Mouse (Mus musculus): ENCODE measurements at regions not wholly inside any gene's neighbourhood (a gene's known extent, or its start where the extent isn't known, plus 50 kb on each side); places are given as distances from the start of the nearest gene placed in this dataset.

DNA sequence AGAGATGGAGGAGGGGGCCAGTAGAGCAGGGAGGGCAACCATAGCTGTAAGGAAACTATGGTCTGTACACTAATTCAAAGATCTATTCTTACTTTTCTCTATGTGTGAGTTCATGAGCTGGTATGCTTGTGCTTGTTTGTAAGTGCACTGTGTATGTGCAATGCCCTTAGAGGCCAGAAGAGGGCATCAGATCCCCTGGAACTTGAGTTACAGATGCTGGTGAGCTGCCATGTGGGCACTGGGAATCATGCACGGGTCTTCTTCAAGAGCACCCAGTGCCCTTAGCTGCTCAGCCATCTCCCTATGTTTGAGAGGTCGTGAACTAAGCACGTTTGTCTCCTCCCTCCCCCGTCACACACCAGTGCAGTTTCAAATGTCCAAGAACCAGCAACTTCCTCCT is 68.9 kb downstream of the Tbx3 start:
- H3K9me3 ChIP-seq = no peaks in the 10 kb centered on the region
- H3K27ac ChIP-seq (replicated peaks) = no peak overlapping the region
- H3K4me1 ChIP-seq = no peaks in the 10 kb centered on the region; the same call in 1 of the 2 replicates
- H3K9ac ChIP-seq = no peak overlapping the region
- 65% methylated on average over 4 of the region's 4 CpGs for WGBS
- no peak overlapping the region for H3K4me2 ChIP-seq
- ATAC-seq (ENCODE audit: extremely low read depth, insufficient number of reproducible peaks, low FRiP score, low TSS enrichment) = no peak
- no peak overlapping the region for H3K4me3 ChIP-seq
- peaks cover 20% of the 10 kb centered on the region for H3K27me3 ChIP-seq (replicated peaks)
- no peaks in the 10 kb centered on the region for H3K36me3 ChIP-seq

DNA sequence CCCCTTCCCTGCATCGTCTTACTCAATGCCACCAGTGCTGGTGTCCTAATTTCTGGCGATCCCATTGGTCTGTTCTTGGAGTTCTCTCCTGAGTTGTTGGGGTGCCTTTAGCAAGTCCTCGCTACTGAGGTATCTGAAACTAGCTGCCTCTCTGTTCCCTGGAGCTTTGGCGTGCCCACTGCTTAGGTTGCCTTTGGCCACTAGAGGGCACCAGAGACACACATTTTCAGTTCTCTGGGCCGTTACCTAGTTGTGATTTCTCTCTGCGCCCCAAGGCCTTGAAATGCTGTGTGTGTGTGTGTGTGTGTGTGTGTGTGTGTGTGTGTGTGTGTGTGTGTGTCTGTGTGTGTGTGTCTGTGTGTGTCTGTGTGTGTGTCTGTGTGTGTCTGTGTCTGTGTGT is 70.6 kb downstream of the Tbx3 start:
- no peak for ATAC-seq (ENCODE audit: extremely low read depth, insufficient number of reproducible peaks, low FRiP score, low TSS enrichment)
- H3K9me3 ChIP-seq = no peaks in the 10 kb centered on the region
- 4% methylated on average over 6 of the region's 6 CpGs for WGBS
- peak overlapping the region; percentile 68 for H3K9ac ChIP-seq
- peak overlapping the region; percentile 50 for H3K4me2 ChIP-seq
- H3K4me3 ChIP-seq = no peak overlapping the region
- H3K27me3 ChIP-seq (replicated peaks) = peaks cover 22% of the 10 kb centered on the region
- no peak overlapping the region for H3K27ac ChIP-seq (replicated peaks)
- no peaks in the 10 kb centered on the region; the same call in 1 of the 2 replicates for H3K4me1 ChIP-seq
- H3K36me3 ChIP-seq = no peaks in the 10 kb centered on the region

DNA sequence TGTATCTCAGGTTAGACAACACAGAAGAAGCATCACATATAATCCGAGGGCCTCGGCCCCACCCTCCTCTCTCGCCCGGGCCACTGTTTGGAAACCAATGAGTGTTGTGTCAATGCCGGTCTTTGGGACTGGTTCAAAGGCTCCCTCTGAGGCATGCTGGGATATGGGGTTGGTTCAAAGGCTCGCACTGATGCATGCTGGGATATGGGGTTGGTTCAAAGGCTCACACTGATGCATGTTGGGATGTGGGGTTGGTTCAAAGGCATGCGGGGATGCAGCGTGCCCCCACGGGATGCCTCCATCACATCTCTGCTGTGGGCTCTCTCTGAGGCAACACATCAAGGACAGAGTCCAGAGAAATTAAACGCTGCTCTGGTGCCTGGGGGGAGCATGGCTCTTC is 73.3 kb downstream of the Tbx3 start:
- Histone ChIP-seq H3K36me3 (no peaks in the 10 kb centered on the region), H3K4me2 (no peak overlapping the region), H3K4me3 (no peak overlapping the region), H3K9me3 (no peaks in the 10 kb centered on the region), H3K27me3 (replicated peaks) (peaks cover 42% of the 10 kb centered on the region), H3K9ac (no peak overlapping the region), H3K4me1 (peaks cover 7% of the 10 kb centered on the region), H3K27ac (replicated peaks) (no peak overlapping the region)
- ATAC-seq (ENCODE audit: extremely low read depth, insufficient number of reproducible peaks, low FRiP score, low TSS enrichment) = no peak
- WGBS = 72% methylated on average over 10 of the region's 10 CpGs

DNA sequence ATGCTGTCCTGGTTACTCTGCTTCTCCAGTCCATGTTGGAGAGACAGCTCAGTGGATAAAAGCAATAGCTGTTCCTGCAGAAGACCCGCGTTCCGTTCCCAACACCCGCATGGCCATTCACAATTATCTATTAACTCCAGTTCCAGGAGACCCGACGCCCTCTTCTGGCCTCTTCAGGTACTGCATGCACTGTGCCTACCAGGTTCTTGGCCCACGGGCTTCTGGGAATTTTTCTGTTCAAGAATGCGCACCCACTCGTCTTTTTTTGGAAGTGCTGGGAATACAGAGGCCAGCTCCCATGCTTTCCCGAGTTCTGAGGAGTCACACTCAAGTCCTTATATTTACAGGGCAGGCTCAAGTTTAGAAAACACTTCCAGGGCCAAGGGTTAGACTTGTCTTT is 76.6 kb downstream of the Tbx3 start:
- H3K27ac ChIP-seq (replicated peaks) = no peak overlapping the region
- 65% methylated on average over 10 of the region's 10 CpGs for WGBS
- H3K9me3 ChIP-seq = no peaks in the 10 kb centered on the region
- peaks cover 60% of the 10 kb centered on the region for H3K27me3 ChIP-seq (replicated peaks)
- no peaks in the 10 kb centered on the region for H3K36me3 ChIP-seq
- no peak overlapping the region for H3K9ac ChIP-seq
- no peak overlapping the region for H3K4me3 ChIP-seq
- ATAC-seq (ENCODE audit: extremely low read depth, insufficient number of reproducible peaks, low FRiP score, low TSS enrichment) = no peak
- H3K4me1 ChIP-seq = peaks cover 12% of the 10 kb centered on the region
- no peak overlapping the region for H3K4me2 ChIP-seq

DNA sequence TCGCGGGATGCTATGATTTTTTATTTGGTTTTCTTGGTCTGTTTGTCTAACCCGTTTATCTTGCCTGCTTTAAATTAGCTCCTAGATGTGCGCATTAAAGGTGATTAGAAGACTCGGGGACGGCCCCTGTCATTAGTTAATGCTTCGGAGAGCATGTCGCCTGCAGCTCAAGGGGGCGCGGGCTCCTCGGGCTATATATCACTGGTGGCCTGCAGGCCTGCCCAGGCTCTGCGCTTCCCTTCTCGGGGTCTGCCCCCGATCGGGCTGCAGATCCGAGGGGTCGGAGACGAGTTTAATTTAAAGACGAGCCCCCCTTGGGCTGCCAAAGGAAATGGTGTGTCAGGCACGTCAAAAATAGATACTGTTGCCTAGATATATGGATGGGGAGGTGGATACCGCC is 78.2 kb downstream of the Tbx3 start:
- H3K4me2 ChIP-seq = peak overlapping the region; percentile 74
- H3K9ac ChIP-seq = peak overlapping the region; percentile 61

DNA sequence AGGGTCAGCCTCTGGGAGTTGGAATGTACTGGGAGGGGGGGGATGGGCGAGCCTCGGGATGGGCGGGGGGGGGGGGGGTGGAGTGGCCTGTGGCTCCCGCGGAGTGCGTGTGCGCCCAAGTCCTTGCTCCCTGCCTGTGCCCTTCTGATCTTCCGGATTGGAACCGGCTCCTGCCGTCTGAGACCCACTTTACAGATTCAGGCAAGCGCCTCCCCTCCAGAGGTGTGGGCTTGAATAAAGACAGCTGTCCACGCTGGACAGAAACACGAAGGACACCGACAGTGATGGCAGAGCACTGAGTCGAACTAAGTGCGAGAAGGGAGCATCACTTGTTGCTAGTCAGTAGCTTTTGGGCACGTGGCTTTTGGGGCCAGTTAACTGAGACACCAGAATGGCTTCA is 78.7 kb downstream of the Tbx3 start:
- Histone ChIP-seq H3K36me3 (no peaks in the 10 kb centered on the region), H3K4me1 (peaks cover 12% of the 10 kb centered on the region; the same call in 1 of the 2 replicates), H3K27ac (replicated peaks) (no peak overlapping the region), H3K9me3 (no peaks in the 10 kb centered on the region), H3K27me3 (replicated peaks) (peaks cover 57% of the 10 kb centered on the region), H3K9ac (peak overlapping the region; percentile 61), H3K4me3 (peak overlapping the region; percentile 46), H3K4me2 (peak overlapping the region; percentile 74)
- ATAC-seq (ENCODE audit: extremely low read depth, insufficient number of reproducible peaks, low FRiP score, low TSS enrichment) = no peak
- WGBS = 8% methylated on average over 14 of the region's 17 CpGs

More for the DNA sequence above, 78.2 kb downstream of the Tbx3 start:
- peak overlapping the region; percentile 46 for H3K4me3 ChIP-seq
- H3K9me3 ChIP-seq = no peaks in the 10 kb centered on the region
- peaks cover 57% of the 10 kb centered on the region for H3K27me3 ChIP-seq (replicated peaks)
- whole genome bisulfite sequencing = under 1% methylated on average over 21 of the region's 21 CpGs
- no peak overlapping the region for H3K27ac ChIP-seq (replicated peaks)
- no peak for ATAC-seq (ENCODE audit: extremely low read depth, insufficient number of reproducible peaks, low FRiP score, low TSS enrichment)
- no peaks in the 10 kb centered on the region for H3K36me3 ChIP-seq
- peaks cover 12% of the 10 kb centered on the region; the same call in 1 of the 2 replicates for H3K4me1 ChIP-seq

DNA sequence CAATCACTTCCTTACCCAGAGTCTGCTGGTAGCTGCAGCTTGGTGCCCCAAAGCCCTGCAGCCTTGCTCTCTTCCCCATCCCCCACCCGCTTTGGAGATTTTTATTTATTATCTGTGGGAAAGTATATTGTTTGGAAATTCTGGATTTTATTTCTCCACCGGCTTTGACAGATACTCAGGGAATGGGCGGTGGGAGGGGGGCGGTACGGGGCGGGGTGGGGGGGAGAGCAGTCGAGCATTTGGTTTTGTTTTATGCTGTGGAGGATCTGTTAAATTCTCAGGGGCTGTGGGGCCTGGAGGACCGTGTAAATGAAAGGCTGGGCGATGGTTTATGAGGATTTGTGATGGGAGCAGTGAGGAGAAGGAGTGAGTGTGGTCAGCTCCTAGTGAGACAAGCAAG is 76.7 kb upstream of the Tbx5 start:
- Histone ChIP-seq H3K9me3 (0 out of 2 replicates have a peak, but pooled peaks cover 3% of the 10 kb centered on the region), H3K27me3 (replicated peaks) (peaks cover 15% of the 10 kb centered on the region), H3K4me2 (no peak overlapping the region), H3K36me3 (no peaks in the 10 kb centered on the region), H3K4me1 (no peaks in the 10 kb centered on the region), H3K4me3 (no peak overlapping the region), H3K27ac (replicated peaks) (no peak overlapping the region), H3K9ac (no peak overlapping the region)
- no peak for ATAC-seq (ENCODE audit: extremely low read depth, insufficient number of reproducible peaks, low FRiP score, low TSS enrichment)
- WGBS = 63% methylated on average over 9 of the region's 9 CpGs

DNA sequence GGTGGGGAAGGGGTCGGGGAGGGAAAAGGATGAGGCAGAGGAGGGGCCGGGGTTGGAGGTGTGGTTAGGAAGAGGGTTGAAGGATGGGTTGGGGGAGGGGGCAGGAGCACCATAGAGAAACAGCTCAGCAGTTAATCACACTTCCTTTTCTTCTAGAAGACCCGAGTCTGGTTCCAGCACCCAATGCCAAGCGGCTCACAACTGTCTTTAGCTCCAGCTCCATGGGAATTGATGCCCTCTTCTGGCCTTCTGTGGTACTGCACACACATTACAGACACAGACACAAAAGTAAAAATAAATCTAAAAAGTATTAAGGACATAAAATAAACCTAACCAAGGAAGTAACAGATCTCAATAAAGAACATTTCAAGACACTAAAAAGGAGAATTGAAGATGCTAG is 73.6 kb upstream of the Tbx5 start:
- no peak for ATAC-seq (ENCODE audit: extremely low read depth, insufficient number of reproducible peaks, low FRiP score, low TSS enrichment)

DNA sequence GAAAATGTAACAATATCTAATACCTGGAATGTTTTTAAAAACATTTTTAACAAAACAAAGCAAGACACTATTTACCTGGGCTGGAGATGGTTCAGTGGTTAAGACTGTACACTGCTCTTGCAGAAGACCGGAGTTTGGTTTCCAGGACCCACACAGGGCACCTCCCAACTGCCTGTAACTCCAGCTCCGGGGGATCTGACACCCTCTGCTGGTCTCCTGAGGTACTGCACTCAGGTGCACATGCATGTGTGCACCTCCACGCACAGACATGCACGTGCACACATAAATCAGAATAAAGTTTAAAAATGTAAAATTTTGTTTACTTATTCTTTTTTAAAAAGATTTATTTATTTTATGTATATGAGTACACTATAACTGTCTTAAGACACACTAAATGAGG is 70.4 kb upstream of the Tbx5 start:
- H3K9ac ChIP-seq = no peak overlapping the region
- H3K4me1 ChIP-seq = peaks cover 5% of the 10 kb centered on the region
- H3K27me3 ChIP-seq (replicated peaks) = peaks cover 8% of the 10 kb centered on the region
- no peak overlapping the region for H3K4me2 ChIP-seq
- H3K4me3 ChIP-seq = no peak overlapping the region
- H3K36me3 ChIP-seq = no peaks in the 10 kb centered on the region
- H3K9me3 ChIP-seq = 0 out of 2 replicates have a peak, but pooled peaks cover 3% of the 10 kb centered on the region
- 72% methylated on average over 4 of the region's 4 CpGs for WGBS
- no peak overlapping the region for H3K27ac ChIP-seq (replicated peaks)
- ATAC-seq (ENCODE audit: extremely low read depth, insufficient number of reproducible peaks, low FRiP score, low TSS enrichment) = no peak

More for the DNA sequence above, 73.6 kb upstream of the Tbx5 start:
- Histone ChIP-seq H3K9me3 (0 out of 2 replicates have a peak, but pooled peaks cover 3% of the 10 kb centered on the region), H3K36me3 (no peaks in the 10 kb centered on the region), H3K4me2 (no peak overlapping the region), H3K4me1 (no peaks in the 10 kb centered on the region), H3K27me3 (replicated peaks) (no peaks in the 10 kb centered on the region), H3K4me3 (no peak overlapping the region), H3K9ac (no peak overlapping the region), H3K27ac (replicated peaks) (no peak overlapping the region)
- 69% methylated on average over 4 of the region's 4 CpGs for WGBS

DNA sequence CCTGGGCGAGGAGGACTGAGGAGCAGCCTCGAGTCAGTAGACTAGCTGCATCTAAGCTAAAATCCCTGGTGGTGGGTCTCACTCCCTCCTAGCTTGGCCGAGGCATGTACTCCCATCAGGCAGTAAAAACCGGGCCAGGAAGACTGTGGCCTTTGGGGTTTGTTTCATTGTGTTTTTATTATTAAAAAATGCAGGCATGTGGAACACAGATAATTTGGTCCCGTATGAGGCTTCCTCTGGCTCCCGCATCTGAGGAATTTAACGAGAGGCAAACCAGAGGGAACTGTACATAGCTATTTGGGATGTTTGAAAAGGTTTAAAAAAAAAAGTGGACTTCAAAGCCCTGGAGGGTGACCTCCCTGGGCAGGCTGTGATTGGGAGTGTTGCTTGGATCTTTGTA is 69.1 kb upstream of the Tbx5 start:
- no peak overlapping the region for H3K27ac ChIP-seq (replicated peaks)
- H3K36me3 ChIP-seq = no peaks in the 10 kb centered on the region
- H3K9me3 ChIP-seq = 0 out of 2 replicates have a peak, but pooled peaks cover 3% of the 10 kb centered on the region
- H3K4me2 ChIP-seq = no peak overlapping the region
- H3K4me3 ChIP-seq = no peak overlapping the region
- H3K9ac ChIP-seq = no peak overlapping the region
- 51% methylated on average over 7 of the region's 7 CpGs for WGBS
- H3K4me1 ChIP-seq = peaks cover 5% of the 10 kb centered on the region
- ATAC-seq (ENCODE audit: extremely low read depth, insufficient number of reproducible peaks, low FRiP score, low TSS enrichment) = no peak
- peaks cover 8% of the 10 kb centered on the region for H3K27me3 ChIP-seq (replicated peaks)

DNA sequence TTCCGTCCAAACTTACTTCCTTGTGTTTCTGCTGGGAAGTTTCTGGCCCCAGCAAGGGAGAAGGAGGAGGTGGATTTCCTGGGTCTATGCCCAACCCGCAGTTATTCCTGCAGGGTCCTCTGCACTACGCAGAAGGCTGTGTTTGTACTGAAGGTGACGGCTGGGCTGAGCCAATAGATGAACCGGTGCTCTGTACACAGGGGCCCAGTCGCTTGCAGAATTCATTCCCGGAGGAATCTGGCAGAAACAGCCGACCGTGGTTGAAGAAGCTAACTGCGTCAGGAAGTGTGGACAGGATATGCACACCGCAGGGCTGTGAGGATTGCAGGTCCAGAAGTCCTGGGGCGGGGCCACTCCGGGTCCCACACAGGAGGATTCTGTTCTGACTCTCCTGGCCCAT is 66.1 kb upstream of the Tbx5 start:
- H3K9me3 ChIP-seq = no peaks in the 10 kb centered on the region
- peaks cover 10% of the 10 kb centered on the region for H3K4me1 ChIP-seq
- peaks cover 13% of the 10 kb centered on the region for H3K27me3 ChIP-seq (replicated peaks)
- no peak overlapping the region for H3K4me3 ChIP-seq
- H3K4me2 ChIP-seq = no peak overlapping the region
- H3K9ac ChIP-seq = no peak overlapping the region
- H3K27ac ChIP-seq (replicated peaks) = no peak overlapping the region
- 27% methylated on average over 13 of the region's 13 CpGs for whole genome bisulfite sequencing
- no peak for ATAC-seq (ENCODE audit: extremely low read depth, insufficient number of reproducible peaks, low FRiP score, low TSS enrichment)
- no peaks in the 10 kb centered on the region for H3K36me3 ChIP-seq

DNA sequence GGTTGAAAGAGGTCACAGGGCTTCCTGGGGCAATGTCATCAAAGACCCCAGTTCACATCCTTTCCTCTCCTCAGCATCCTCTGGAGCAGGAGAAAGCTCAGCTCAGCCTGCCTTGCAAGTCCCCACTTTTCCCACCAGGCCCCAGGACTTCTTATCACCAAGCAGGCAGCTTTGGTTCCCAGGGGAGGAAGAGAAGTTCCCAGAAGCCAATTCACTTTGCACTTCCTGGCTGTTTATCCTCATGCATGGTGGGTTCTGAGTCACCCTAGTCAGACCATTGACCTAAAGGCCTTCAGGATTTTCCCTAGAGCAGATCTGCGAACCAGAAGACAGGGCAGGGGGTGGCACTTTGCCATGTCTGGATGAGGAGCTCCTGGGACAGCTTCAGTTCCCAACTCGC is 61.5 kb upstream of the Tbx5 start:
- H3K4me1 ChIP-seq = peaks cover 10% of the 10 kb centered on the region
- WGBS = 36% methylated on average over 2 of the region's 2 CpGs
- no peak for ATAC-seq (ENCODE audit: extremely low read depth, insufficient number of reproducible peaks, low FRiP score, low TSS enrichment)

More for the DNA sequence above, 61.5 kb upstream of the Tbx5 start:
- Histone ChIP-seq H3K9ac (no peak overlapping the region), H3K4me3 (no peak overlapping the region), H3K9me3 (no peaks in the 10 kb centered on the region), H3K4me2 (no peak overlapping the region), H3K27ac (replicated peaks) (no peak overlapping the region), H3K27me3 (replicated peaks) (peaks cover 17% of the 10 kb centered on the region), H3K36me3 (no peaks in the 10 kb centered on the region)
